Mouse (Mus musculus) CH12.LX (cell line): ENCODE data around the gene Lhx4. TPM values are rescaled to one million over a fixed set of nuclear protein-coding genes. Genes with fewer than 3 reads are reported as not detected.

Experiments used
- DNase-seq: peaks from one replicate; pipeline ENCODE4 v3.0.0-alpha.2; 2013; ENCODE audit errors: extremely low read depth
- H3K27ac ChIP-seq: 2 replicates; pipeline ENCODE4 v1.5.1; 2012; ENCODE audit warnings: low read depth, mild to moderate bottlenecking, control low read depth, moderate library complexity; ENCODE audit not compliant: insufficient read depth
- H3K27me3 ChIP-seq: replicated peaks from 2 replicates; pipeline ENCODE3; 2012; ENCODE audit warnings: inconsistent platforms
- H3K36me3 ChIP-seq, 2 experiments: replicated peaks in 1 of 2; 2 replicates each; pipeline versions ENCODE3 to v1.6.1; 2012; ENCODE audit warnings: inconsistent platforms in 1 of 2, low read length in 1 of 2, mild to moderate bottlenecking in 1 of 2, mixed read lengths in 1 of 2, moderate library complexity in 1 of 2; ENCODE audit not compliant: control insufficient read depth in 1 of 2, insufficient read depth in 1 of 2
- H3K4me1 ChIP-seq, 2 experiments: 2 replicates each; pipeline ENCODE4 v1.6.1; 2012; ENCODE audit warnings: inconsistent platforms in 1 of 2, moderate library complexity in 1 of 2; ENCODE audit not compliant: insufficient read depth in 2 of 2, control insufficient read depth in 1 of 2
- H3K4me2 ChIP-seq: 2 replicates; pipeline ENCODE4 v1.6.1; 2012; ENCODE audit warnings: low read depth, mild to moderate bottlenecking, control low read depth; ENCODE audit not compliant: poor library complexity, insufficient read depth, severe bottlenecking
- H3K4me3 ChIP-seq, 3 experiments: fragments of 150-350 bp in 1 of 3; sonication (generic) in 1 of 3; replicated peaks in 1 of 3; 2 replicates each; pipeline versions ENCODE3 to v1.5.1; 2011 to 2012; ENCODE audit warnings: low read depth in 2 of 3, low read length in 2 of 3, mild to moderate bottlenecking in 2 of 3, moderate library complexity in 2 of 3, control low read depth in 1 of 3, improper control_type of control experiment in 1 of 3, inconsistent platforms in 1 of 3, mixed read lengths in 1 of 3; ENCODE audit not compliant: poor library complexity in 1 of 3
- H3K79me2 ChIP-seq: replicated peaks from 2 replicates; pipeline ENCODE4 v1.6.1; 2012; ENCODE audit warnings: mild to moderate bottlenecking, moderate library complexity; ENCODE audit not compliant: control insufficient read depth, poor library complexity, insufficient read depth, severe bottlenecking; ENCODE audit errors: extremely low read depth
- H3K9ac ChIP-seq: 2 replicates; pipeline ENCODE4 v1.6.1; 2012; ENCODE audit warnings: low read depth, mild to moderate bottlenecking, control low read depth, moderate library complexity; ENCODE audit not compliant: insufficient read depth
- H3K9me3 ChIP-seq: replicated peaks from 2 replicates; pipeline ENCODE3; 2012; ENCODE audit warnings: low read length, inconsistent platforms, mixed read lengths
- ELF1 ChIP-seq: IDR thresholded peaks from 2 replicates; pipeline ENCODE4 v1.6.1; 2014; ENCODE audit warnings: low read depth, mild to moderate bottlenecking, inconsistent platforms, low read length, improper control_type of control experiment
- GABPA ChIP-seq: IDR thresholded peaks from 2 replicates; pipeline ENCODE4 v1.6.1; 2012; ENCODE audit warnings: low read depth, low read length, improper control_type of control experiment, inconsistent platforms; ENCODE audit not compliant: insufficient replicate concordance
- IRF4 ChIP-seq: IDR thresholded peaks from 2 replicates; pipeline ENCODE4 v1.6.1; 2014; ENCODE audit warnings: low read depth, mild to moderate bottlenecking, inconsistent platforms, low read length, improper control_type of control experiment
- JUN ChIP-seq: IDR thresholded peaks from 2 replicates; pipeline ENCODE4 v1.6.1; 2011; ENCODE audit warnings: low read depth, mild to moderate bottlenecking, low read length, improper control_type of control experiment, moderate library complexity; ENCODE audit not compliant: insufficient read depth
- KAT2A ChIP-seq: IDR thresholded peaks from 2 replicates; pipeline ENCODE4 v1.6.1; 2012; ENCODE audit warnings: low read length, improper control_type of control experiment, inconsistent platforms; ENCODE audit not compliant: insufficient replicate concordance
- MAZ ChIP-seq: IDR thresholded peaks from 2 replicates; pipeline ENCODE4 v1.6.1; 2012; ENCODE audit warnings: low read depth, mild to moderate bottlenecking, inconsistent platforms, low read length, improper control_type of control experiment, moderate library complexity
- MXI1 ChIP-seq: IDR thresholded peaks from 2 replicates; pipeline ENCODE4 v1.6.1; 2011; ENCODE audit warnings: mild to moderate bottlenecking, low read depth, low read length, improper control_type of control experiment
- MYC ChIP-seq: IDR thresholded peaks from 2 replicates; pipeline ENCODE4 v1.6.1; 2011; ENCODE audit warnings: low read depth, mild to moderate bottlenecking, improper control_type of control experiment, low read length
- POLR2AphosphoS2 ChIP-seq: IDR thresholded peaks from 2 replicates; pipeline ENCODE4 v1.6.1; 2011; ENCODE audit warnings: low read depth, low read length, improper control_type of control experiment
- SMC3 ChIP-seq: IDR thresholded peaks from 2 replicates; pipeline ENCODE4 v1.6.1; 2011; ENCODE audit warnings: low read depth, low read length, improper control_type of control experiment
- TBP ChIP-seq: conservative IDR thresholded peaks from 2 replicates; pipeline ENCODE4 v1.6.1; 2011; ENCODE audit warnings: low read depth, low read length, improper control_type of control experiment
- UBTF ChIP-seq: IDR thresholded peaks from 2 replicates; pipeline ENCODE4 v1.6.1; 2012; ENCODE audit warnings: low read depth, mild to moderate bottlenecking, inconsistent platforms, low read length, improper control_type of control experiment, moderate library complexity
- ZKSCAN1 ChIP-seq: IDR thresholded peaks from 2 replicates; pipeline ENCODE4 v1.6.1; 2012; ENCODE audit warnings: low read depth, inconsistent platforms, low read length, improper control_type of control experiment, borderline replicate concordance
- ZMIZ1 ChIP-seq: IDR thresholded peaks from 2 replicates; pipeline ENCODE4 v1.6.1; 2012; ENCODE audit warnings: low read depth, mild to moderate bottlenecking, inconsistent platforms, low read length, improper control_type of control experiment
- dilution Hi-C: fragments of 300-500 bp; cut with MboI; formaldehyde crosslinking; loops from 2 replicates; pipeline ENCODE4 v1.14.3; 2020; ENCODE audit warnings: low sequenced_read_pairs; ENCODE audit not compliant: extremely low pct_unique_long_range_greater_than_20kb, extremely low pct_ligation_motif_present
- in situ Hi-C: fragments of 300-500 bp; cut with MboI; formaldehyde crosslinking; loops from 3 replicates; pipeline ENCODE4 v1.14.3; 2019; ENCODE audit warnings: low sequenced_read_pairs, low pct_ligation_motif_present, low pct_unique_long_range_greater_than_20kb, mixed read lengths
- polyA plus RNA-seq: library from polyadenylated mRNA; unstranded; fragments of >175 nt; gene quantifications from 2 replicates; pipeline ENCODE4 v1.2.1, GENCODE M21; 2012; ENCODE audit warnings: low read depth; ENCODE audit not compliant: insufficient read length
- total RNA-seq, 2 experiments: library from RNA; depleted of rRNA; stranded (reverse); fragments of 300-350 nt in 1 of 2; fragments of >200 nt in 1 of 2; gene quantifications; 2 replicates each; pipeline ENCODE4 v1.2.3; 2012 to 2014

The Lhx4 gene
- total and polyA plus RNA-seq, 3 experiments = not detected

GRCm38 (mm10) chr1:155713306-155713705 is 38.2 kb downstream of the Lhx4 start:
- DNase-seq = no peak
- in situ Hi-C loops = loop anchor here (25.0 kb wide), 1 partner anchor 126 kb away; no protein-coding TSS in a partner anchor
- peaks cover 21% of the 10 kb centered on the region for H3K27me3 ChIP-seq
- no peaks in the 10 kb centered on the region for H3K9me3 ChIP-seq
- no peak for TF ChIP-seq GABPA
- no peak for TF ChIP-seq MYC
- no peak for TF ChIP-seq MAZ
- no peak for TF ChIP-seq JUN
- no peak for TF ChIP-seq UBTF
- H3K79me2 ChIP-seq = no peaks in the 10 kb centered on the region
- no peaks in the 10 kb centered on the region for H3K36me3 ChIP-seq
- no peak overlapping the region for H3K4me2 ChIP-seq
- no peak overlapping the region for H3K4me3 ChIP-seq
- H3K27ac ChIP-seq = no peak overlapping the region
- no peak overlapping the region for H3K9ac ChIP-seq
- no peaks in the 10 kb centered on the region for H3K4me1 ChIP-seq
- dilution Hi-C loops = no loop called here

- peaks cover 3 to 6% of the 10 kb centered on the region in 2 experiments; a peak in 1 of 4 replicates for H3K4me1 ChIP-seq
- H3K9ac ChIP-seq = no peak overlapping the region
- dilution Hi-C loops (no loop called here), in situ Hi-C loops (loop anchor here (25.0 kb wide), 1 partner anchor 117 kb away; no protein-coding TSS in a partner anchor)
- H3K4me2 ChIP-seq = no peak overlapping the region
- no peak overlapping the region for H3K4me3 ChIP-seq
- TF ChIP-seq KAT2A (no peak), MXI1 (no peak), SMC3 (no peak), IRF4 (no peak), POLR2AphosphoS2 (no peak)
- H3K36me3 ChIP-seq = no peaks in the 10 kb centered on the region
- no peaks in the 10 kb centered on the region for H3K9me3 ChIP-seq
- no peaks in the 10 kb centered on the region for H3K27me3 ChIP-seq
- no peak for DNase-seq
- no peaks in the 10 kb centered on the region for H3K79me2 ChIP-seq
- no peak overlapping the region for H3K27ac ChIP-seq
These were observed 47.3 kb downstream of the Lhx4 start for GRCm38 (mm10) chr1:155704182-155704581.

GRCm38 (mm10) chr1:155703191-155703680 is 48.2 kb downstream of the Lhx4 start:
- H3K4me2 ChIP-seq = no peak overlapping the region
- TF ChIP-seq GABPA (no peak), SMC3 (no peak), ELF1 (no peak), ZKSCAN1 (no peak), POLR2AphosphoS2 (no peak), ZMIZ1 (no peak), TBP (no peak)
- no peaks in the 10 kb centered on the region for H3K79me2 ChIP-seq
- H3K27ac ChIP-seq = no peak overlapping the region
- H3K36me3 ChIP-seq = no peaks in the 10 kb centered on the region
- dilution Hi-C loops (no loop called here), in situ Hi-C loops (loop anchor here (25.0 kb wide), 1 partner anchor 116 kb away; no protein-coding TSS in a partner anchor)
- no peak for DNase-seq
- H3K9me3 ChIP-seq = no peaks in the 10 kb centered on the region
- H3K4me1 ChIP-seq = peaks cover 4 to 8% of the 10 kb centered on the region in 2 experiments; a peak in 1 of 4 replicates
- no peak overlapping the region for H3K9ac ChIP-seq
- no peak overlapping the region for H3K4me3 ChIP-seq
- H3K27me3 ChIP-seq = no peaks in the 10 kb centered on the region
